Mouse (Mus musculus): ENCODE results near the gene Iqsec1. TPM values are rescaled to one million over a fixed set of nuclear protein-coding genes. Genes with fewer than 3 reads are reported as not detected.
"Not testable (repeated sequence)": the region's sequence is repeated elsewhere in the genome, so short reads cannot be mapped to it uniquely, and the experiment has no call there.

Gene Iqsec1
- polyA plus RNA-seq, 1 experiment, result 191 TPM

DNA sequence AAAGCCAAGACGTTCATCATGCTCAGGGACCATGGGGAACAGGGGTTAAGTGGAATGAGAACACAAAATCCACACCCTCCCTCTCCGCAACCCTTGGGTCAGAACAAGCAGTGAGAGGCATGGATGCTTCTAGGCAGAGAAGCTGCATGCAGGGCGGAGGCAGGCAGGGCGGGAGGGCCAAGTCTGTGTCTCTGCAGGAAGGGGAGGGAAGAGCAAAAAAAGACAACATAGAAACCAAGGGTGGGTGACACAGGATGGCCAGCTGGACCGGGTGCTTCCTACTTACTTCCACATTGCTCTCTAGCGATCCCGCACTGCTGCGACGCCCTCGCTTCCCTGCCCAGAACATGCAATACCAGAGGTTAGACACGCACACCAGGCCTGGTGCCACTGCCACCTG lies 324.7 kb downstream of the Iqsec1 start:
- no peak for DNase-seq
- WGBS, result 69% methylated on average over 11 of the region's 11 CpGs
- TF ChIP-seq POLR2A (IDR thresholded peaks at IDR 0.05; ENCODE audit: borderline replicate concordance, extremely low read depth, low read depth, low read length) (no peak), CTCF (IDR thresholded peaks at IDR 0.05; ENCODE audit: insufficient read depth, low read length) (no peak)
- H3K4me1 ChIP-seq (ENCODE audit: control insufficient read depth, insufficient read depth, low read length), result peaks cover 5% of the 10 kb centered on the region
- H3K4me3 ChIP-seq (replicated peaks; ENCODE audit: extremely low read depth, low read depth, low read length), result no peak overlapping the region

DNA sequence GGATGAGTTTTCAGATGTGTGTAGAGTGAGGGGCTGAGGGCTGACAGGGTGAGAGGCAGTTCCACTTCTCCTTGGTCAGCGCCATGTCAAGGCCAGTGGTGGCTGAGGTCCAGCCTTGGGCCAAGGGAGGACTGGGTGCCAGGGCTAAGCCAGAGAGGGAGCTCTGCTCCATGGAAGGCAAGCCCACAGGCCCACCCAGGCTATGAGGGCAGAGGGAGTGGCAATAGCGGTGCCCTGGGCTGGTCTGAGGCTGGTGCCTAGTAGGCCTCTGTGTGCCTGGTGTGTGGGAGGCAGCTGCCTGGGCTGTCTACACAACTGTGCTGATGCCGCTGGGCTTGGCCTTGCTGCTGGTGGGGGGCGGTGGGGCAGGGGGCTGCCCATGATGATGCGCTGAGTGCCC lies 326.3 kb downstream of the Iqsec1 start:
- WGBS, result 91% methylated on average over 5 of the region's 5 CpGs

DNA sequence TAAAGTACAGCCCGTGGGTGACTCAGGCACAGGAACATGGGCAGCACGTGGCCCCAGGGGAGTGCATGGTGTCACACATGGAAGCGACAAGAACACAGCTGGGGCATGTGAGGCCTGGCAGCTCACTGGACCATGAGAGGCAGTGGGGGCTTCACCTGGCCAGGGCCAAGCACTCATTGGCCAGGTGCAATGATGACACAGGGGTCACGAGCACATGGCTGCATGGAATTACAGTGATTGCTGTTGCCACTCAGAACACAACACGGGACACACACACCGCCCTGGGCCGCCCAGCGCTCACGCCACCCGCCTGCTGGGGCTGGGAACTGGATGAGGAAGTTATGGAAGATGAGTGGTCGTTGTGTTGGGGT lies 327.5 kb downstream of the Iqsec1 start:
- H3K4me3 ChIP-seq (replicated peaks; ENCODE audit: extremely low read depth, low read depth, low read length), result no peak overlapping the region
- WGBS, result 79% methylated on average over 11 of the region's 11 CpGs
- no peak for TF ChIP-seq CTCF (IDR thresholded peaks at IDR 0.05; ENCODE audit: insufficient read depth, low read length)
- no peak for TF ChIP-seq POLR2A (IDR thresholded peaks at IDR 0.05; ENCODE audit: borderline replicate concordance, extremely low read depth, low read depth, low read length)
- peaks cover 5% of the 10 kb centered on the region for H3K4me1 ChIP-seq (ENCODE audit: control insufficient read depth, insufficient read depth, low read length)
- no peak for DNase-seq

More for the DNA sequence above, 326.3 kb downstream of the Iqsec1 start:
- DNase-seq, result no peak
- no peak for TF ChIP-seq POLR2A (IDR thresholded peaks at IDR 0.05; ENCODE audit: borderline replicate concordance, extremely low read depth, low read depth, low read length)
- no peak for TF ChIP-seq CTCF (IDR thresholded peaks at IDR 0.05; ENCODE audit: insufficient read depth, low read length)
- peaks cover 5% of the 10 kb centered on the region for H3K4me1 ChIP-seq (ENCODE audit: control insufficient read depth, insufficient read depth, low read length)
- no peak overlapping the region for H3K4me3 ChIP-seq (replicated peaks; ENCODE audit: extremely low read depth, low read depth, low read length)

GRCm38 (mm10) chr6:90660398-90661028 lies 328.0 kb downstream of the Iqsec1 start:
- no peak for TF ChIP-seq CTCF (IDR thresholded peaks at IDR 0.05; ENCODE audit: insufficient read depth, low read length)
- TF ChIP-seq POLR2A (IDR thresholded peaks at IDR 0.05; ENCODE audit: borderline replicate concordance, extremely low read depth, low read depth, low read length), result no peak
- Histone ChIP-seq H3K4me3 (replicated peaks; ENCODE audit: extremely low read depth, low read depth, low read length) (no peak overlapping the region), H3K4me1 (ENCODE audit: control insufficient read depth, insufficient read depth, low read length) (peaks cover 5% of the 10 kb centered on the region)
- no peak for DNase-seq
- WGBS, result 73% methylated on average over 20 of the region's 20 CpGs

DNA sequence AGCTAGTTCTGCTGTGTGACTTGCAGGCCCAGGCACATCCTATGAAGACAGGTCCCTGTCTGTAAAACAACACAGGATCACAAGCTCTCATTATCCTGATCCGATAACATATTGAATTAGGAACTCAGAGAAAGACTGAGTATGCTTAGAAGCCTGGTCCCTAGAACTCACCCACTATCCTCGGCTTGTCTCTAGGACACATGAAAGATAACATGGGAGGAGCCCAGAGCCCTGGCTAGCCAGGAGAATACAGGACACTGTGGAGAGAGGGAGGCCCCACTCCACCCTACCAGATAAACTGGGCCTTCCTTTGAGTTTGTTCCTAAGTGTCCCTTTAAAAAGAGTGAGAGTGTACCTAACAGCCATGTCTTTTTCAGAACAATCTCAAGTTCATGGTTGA lies 328.6 kb downstream of the Iqsec1 start:
- peaks cover 5% of the 10 kb centered on the region for H3K4me1 ChIP-seq (ENCODE audit: control insufficient read depth, insufficient read depth, low read length)
- H3K4me3 ChIP-seq (replicated peaks; ENCODE audit: extremely low read depth, low read depth, low read length), result no peak overlapping the region
- 50% methylated on average over 2 of the region's 2 CpGs for WGBS
- TF ChIP-seq CTCF (IDR thresholded peaks at IDR 0.05; ENCODE audit: insufficient read depth, low read length) (no peak), POLR2A (IDR thresholded peaks at IDR 0.05; ENCODE audit: borderline replicate concordance, extremely low read depth, low read depth, low read length) (no peak)
- no peak for DNase-seq

DNA sequence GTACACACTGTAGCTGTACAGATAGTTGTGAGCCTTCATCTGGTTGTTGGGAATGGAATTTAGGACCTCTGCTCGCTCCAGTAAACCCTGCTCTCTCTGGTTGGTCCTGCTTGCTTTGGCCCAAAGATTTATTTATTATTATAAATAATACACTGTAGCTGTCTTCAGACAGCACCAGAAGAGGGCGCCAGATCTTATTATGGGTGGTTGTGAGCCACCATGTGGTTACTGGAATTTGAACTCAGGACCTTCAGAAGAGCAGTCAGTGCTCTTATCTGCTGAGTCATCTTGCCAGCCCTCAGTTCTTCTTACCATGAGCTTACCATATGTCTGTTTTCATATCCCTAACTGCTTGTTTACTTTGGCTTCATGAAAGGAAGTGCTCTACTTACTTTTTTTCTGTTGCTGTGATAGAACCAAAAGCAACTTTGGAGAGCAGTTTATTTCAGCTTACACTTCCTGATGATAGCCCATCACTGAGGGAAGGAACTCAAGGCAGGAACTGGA lies 332.1 kb downstream of the Iqsec1 start:
- WGBS, result 55% methylated on average over 2 of the region's 2 CpGs
- not testable (repeated sequence) for DNase-seq

DNA sequence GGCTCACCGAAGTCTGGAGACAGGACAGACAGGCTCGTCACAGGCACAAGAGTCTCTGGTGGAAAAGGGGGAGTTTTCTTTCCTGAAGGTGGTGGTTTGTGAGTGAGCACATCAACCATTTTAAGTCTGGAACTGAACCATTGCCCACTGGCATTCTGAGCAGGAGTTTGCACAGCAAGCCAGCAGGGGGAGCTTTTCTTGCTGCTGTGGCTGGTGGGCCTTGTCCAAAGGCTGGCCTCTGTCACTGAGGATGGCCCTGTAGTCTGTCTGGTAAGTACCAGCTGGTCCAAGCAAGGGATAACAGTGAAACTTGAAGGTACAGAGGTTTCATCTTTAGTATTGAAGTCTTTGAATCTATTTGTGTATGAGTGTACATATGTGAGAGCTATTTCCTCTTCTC lies 334.7 kb downstream of the Iqsec1 start:
- no peak overlapping the region for H3K4me3 ChIP-seq (replicated peaks; ENCODE audit: extremely low read depth, low read depth, low read length)
- WGBS, result 41% methylated on average over 2 of the region's 2 CpGs
- TF ChIP-seq CTCF (IDR thresholded peaks at IDR 0.05; ENCODE audit: insufficient read depth, low read length) (peak; percentile 89), POLR2A (IDR thresholded peaks at IDR 0.05; ENCODE audit: borderline replicate concordance, extremely low read depth, low read depth, low read length) (no peak)
- no peaks in the 10 kb centered on the region for H3K4me1 ChIP-seq (ENCODE audit: control insufficient read depth, insufficient read depth, low read length)
- DNase-seq, result peak; percentile 39

More for the DNA sequence above, 332.1 kb downstream of the Iqsec1 start:
- not testable (repeated sequence) for H3K4me3 ChIP-seq (replicated peaks; ENCODE audit: extremely low read depth, low read depth, low read length); H3K4me1 ChIP-seq (ENCODE audit: control insufficient read depth, insufficient read depth, low read length)

DNA sequence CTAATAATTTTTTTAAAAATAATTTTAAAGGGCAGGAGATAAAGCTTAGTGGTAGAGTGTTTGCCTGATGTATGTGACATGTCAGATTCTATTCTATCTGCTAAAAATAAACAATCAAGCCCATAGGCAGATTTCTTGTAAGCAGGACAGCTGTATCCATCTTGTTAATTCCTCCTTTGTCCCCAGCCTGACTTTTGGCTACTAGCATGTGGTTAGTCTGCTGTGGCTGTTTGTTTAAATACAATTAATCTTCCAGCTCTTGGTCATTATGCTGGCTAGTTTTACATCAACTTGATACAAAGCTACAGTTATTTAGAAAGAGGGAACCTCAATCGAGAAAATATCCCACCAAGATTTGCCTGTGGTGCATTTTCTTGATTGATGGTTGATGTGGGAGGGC lies 337.9 kb downstream of the Iqsec1 start:
- TF ChIP-seq CTCF (IDR thresholded peaks at IDR 0.05; ENCODE audit: insufficient read depth, low read length) (no peak), POLR2A (IDR thresholded peaks at IDR 0.05; ENCODE audit: borderline replicate concordance, extremely low read depth, low read depth, low read length) (no peak)
- 32% methylated on average over 1 of the region's 1 CpGs for WGBS

DNA sequence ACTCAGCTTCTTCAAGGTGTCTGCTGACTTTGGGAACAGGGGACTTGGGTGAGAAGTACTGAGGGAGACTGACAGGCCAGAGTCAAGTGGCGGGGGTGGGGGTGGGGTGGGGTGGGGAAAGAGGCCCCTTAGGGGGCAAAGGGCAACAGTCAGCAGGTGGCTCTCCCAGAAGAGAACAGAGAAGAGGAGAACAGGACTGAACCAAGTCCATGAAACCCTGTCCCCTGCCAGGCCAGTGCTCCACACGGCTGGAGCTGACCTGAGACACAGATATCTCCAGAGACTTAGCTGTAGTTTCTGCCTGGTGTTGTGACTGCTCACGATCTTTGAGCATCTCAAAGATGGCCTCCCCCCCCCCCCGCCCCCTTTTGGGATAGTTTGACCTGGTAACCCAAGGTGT lies 339.2 kb downstream of the Iqsec1 start:
- DNase-seq, result no peak
- 77% methylated on average over 4 of the region's 4 CpGs for WGBS
- TF ChIP-seq POLR2A (IDR thresholded peaks at IDR 0.05; ENCODE audit: borderline replicate concordance, extremely low read depth, low read depth, low read length), result no peak
- no peak for TF ChIP-seq CTCF (IDR thresholded peaks at IDR 0.05; ENCODE audit: insufficient read depth, low read length)
- H3K4me3 ChIP-seq (replicated peaks; ENCODE audit: extremely low read depth, low read depth, low read length), result no peak overlapping the region
- no peaks in the 10 kb centered on the region for H3K4me1 ChIP-seq (ENCODE audit: control insufficient read depth, insufficient read depth, low read length)

More for the DNA sequence above, 337.9 kb downstream of the Iqsec1 start:
- no peak for DNase-seq
- H3K4me1 ChIP-seq (ENCODE audit: control insufficient read depth, insufficient read depth, low read length), result no peaks in the 10 kb centered on the region
- no peak overlapping the region for H3K4me3 ChIP-seq (replicated peaks; ENCODE audit: extremely low read depth, low read depth, low read length)

- H3K4me1 ChIP-seq (ENCODE audit: control insufficient read depth, insufficient read depth, low read length), result no peaks in the 10 kb centered on the region
- WGBS, result 95% methylated on average over 6 of the region's 6 CpGs
Measured at GRCm38 (mm10) chr6:90648391-90648790, 340.1 kb downstream of the Iqsec1 start.

More at GRCm38 (mm10) chr6:90648391-90648790, 340.1 kb downstream of the Iqsec1 start:
- DNase-seq, result no peak
- H3K4me3 ChIP-seq (replicated peaks; ENCODE audit: extremely low read depth, low read depth, low read length), result no peak overlapping the region
- TF ChIP-seq POLR2A (IDR thresholded peaks at IDR 0.05; ENCODE audit: borderline replicate concordance, extremely low read depth, low read depth, low read length) (no peak), CTCF (IDR thresholded peaks at IDR 0.05; ENCODE audit: insufficient read depth, low read length) (no peak)
